Mouse (Mus musculus): ENCODE data around the gene Bcl2l14.

- TF ChIP-seq CTCF (IDR thresholded peaks at IDR 0.05; ENCODE audit: borderline replicate concordance, control insufficient read depth, extremely low read depth, insufficient read depth, low read length, poor library complexity) = no peak
- TF ChIP-seq POLR2A (IDR thresholded peaks at IDR 0.05; ENCODE audit: control insufficient read depth, extremely low read depth, insufficient read depth, low read length, poor library complexity) = no peak
Observed at GRCm38 (mm10) chr6:134352881-134353280, 43.2 kb upstream of the Bcl2l14 start.
